Mouse (Mus musculus): ENCODE results near the gene Atp2b4. TPM values are rescaled to one million over a fixed set of nuclear protein-coding genes. Genes with fewer than 3 reads are reported as not detected.

The Atp2b4 gene
- polyA plus RNA-seq, 1 experiment from 2014 or later = 34.8 TPM

DNA sequence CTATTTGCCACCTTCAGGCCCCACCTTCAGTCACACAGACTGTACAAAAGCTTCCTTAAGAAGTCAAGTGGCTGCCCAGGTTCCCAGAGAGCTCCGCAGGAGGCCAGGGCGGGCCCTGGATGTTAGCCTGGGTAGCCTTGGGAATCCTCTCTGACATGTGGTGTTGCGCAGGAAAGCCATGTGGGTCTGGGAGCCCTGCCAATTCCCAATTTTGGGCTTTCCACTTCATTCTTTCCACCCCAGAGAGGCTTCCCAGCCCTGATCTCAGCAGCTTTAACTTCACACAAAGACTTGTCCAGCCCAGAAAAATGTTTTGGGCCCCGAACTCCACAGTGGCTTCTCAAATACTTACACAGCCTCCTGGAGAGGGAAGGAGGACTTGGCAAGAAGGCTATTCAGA, 56.2 kb downstream of the Atp2b4 start:
- Histone ChIP-seq H3K36me3 (ENCODE audit: control insufficient read depth, insufficient read depth) (peaks cover 34% of the 10 kb centered on the region), H3K4me1 (ENCODE audit: control insufficient read depth, low read depth, low read length) (peaks cover 20% of the 10 kb centered on the region), H3K4me3 (ENCODE audit: low read depth, low read length) (no peak overlapping the region), H3K9ac (ENCODE audit: low read depth, low read length) (no peak overlapping the region), H3K27ac (ENCODE audit: low read length) (no peak overlapping the region), H3K27me3 (ENCODE audit: control insufficient read depth, insufficient read depth, low read depth, low read length) (no peaks in the 10 kb centered on the region), H3K4me2 (ENCODE audit: low read depth, low read length) (no peak overlapping the region), H3K9me3 (replicated peaks; ENCODE audit: control insufficient read depth, low read length) (no peaks in the 10 kb centered on the region)
- ATAC-seq (ENCODE audit: low read depth) = no peak
- 82% methylated on average over 4 of the region's 4 CpGs for WGBS (ENCODE audit: insufficient replicate concordance)

DNA sequence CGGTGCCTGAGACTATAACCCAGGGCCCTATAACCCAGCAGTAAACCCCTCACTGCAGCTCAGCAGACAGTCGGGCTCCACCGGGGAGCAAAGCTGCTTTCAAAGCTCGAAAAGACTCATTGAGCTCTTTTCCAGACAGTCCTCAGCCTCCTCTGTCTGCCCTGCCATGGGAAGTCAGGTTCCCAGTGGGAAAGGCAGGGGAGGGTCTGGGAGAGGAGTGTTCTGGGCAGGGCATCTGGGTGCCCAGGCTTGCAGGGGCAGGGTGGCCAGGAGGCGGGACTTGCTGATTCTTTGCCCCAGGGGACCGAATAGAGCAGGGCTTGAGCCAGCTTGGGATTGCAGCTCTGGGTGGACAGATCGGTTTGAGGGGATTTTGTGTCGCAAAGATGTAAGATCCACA, 58.3 kb downstream of the Atp2b4 start:
- Histone ChIP-seq H3K4me1 (ENCODE audit: control insufficient read depth, low read depth, low read length) (peaks cover 20% of the 10 kb centered on the region), H3K4me3 (ENCODE audit: low read depth, low read length) (no peak overlapping the region), H3K36me3 (ENCODE audit: control insufficient read depth, insufficient read depth) (peaks cover 50% of the 10 kb centered on the region), H3K27me3 (ENCODE audit: control insufficient read depth, insufficient read depth, low read depth, low read length) (no peaks in the 10 kb centered on the region), H3K9ac (ENCODE audit: low read depth, low read length) (no peak overlapping the region), H3K27ac (ENCODE audit: low read length) (no peak overlapping the region), H3K4me2 (ENCODE audit: low read depth, low read length) (no peak overlapping the region), H3K9me3 (replicated peaks; ENCODE audit: control insufficient read depth, low read length) (no peaks in the 10 kb centered on the region)
- ATAC-seq (ENCODE audit: low read depth) = no peak
- 83% methylated on average over 8 of the region's 8 CpGs for WGBS (ENCODE audit: insufficient replicate concordance)

DNA sequence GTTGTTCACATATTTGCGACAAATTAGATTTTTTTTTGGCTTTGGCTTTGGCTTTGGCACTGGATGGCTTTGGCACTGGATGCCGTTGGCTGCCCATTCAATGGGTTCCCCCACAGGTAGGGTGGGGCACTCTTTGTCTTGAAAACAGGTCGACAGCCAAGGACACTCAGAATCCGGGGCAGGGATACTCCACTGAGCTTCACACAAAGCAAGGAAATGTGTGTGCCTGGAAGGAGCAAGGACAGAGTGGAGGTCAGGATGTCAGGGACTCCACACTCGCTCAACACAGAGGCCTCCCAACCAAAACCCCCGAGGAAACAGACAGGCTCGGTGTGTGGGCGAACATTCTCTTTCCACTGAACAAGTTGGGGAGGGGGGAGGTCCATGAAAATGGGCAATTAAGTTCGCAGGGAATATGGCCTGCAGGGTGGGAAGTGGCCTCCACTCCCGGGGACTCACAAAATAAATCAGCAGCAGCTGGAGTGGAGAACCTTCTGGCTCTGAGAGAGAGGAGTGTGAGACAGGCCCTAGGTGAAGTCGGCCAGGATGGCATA, 58.9 kb downstream of the Atp2b4 start:
- Histone ChIP-seq H3K4me2 (ENCODE audit: low read depth, low read length) (no peak overlapping the region), H3K27ac (ENCODE audit: low read length) (no peak overlapping the region), H3K4me3 (ENCODE audit: low read depth, low read length) (no peak overlapping the region), H3K27me3 (ENCODE audit: control insufficient read depth, insufficient read depth, low read depth, low read length) (no peaks in the 10 kb centered on the region), H3K4me1 (ENCODE audit: control insufficient read depth, low read depth, low read length) (peaks cover 20% of the 10 kb centered on the region), H3K36me3 (ENCODE audit: control insufficient read depth, insufficient read depth) (peaks cover 56% of the 10 kb centered on the region), H3K9me3 (replicated peaks; ENCODE audit: control insufficient read depth, low read length) (no peaks in the 10 kb centered on the region), H3K9ac (ENCODE audit: low read depth, low read length) (no peak overlapping the region)
- 72% methylated on average over 11 of the region's 11 CpGs for WGBS (ENCODE audit: insufficient replicate concordance)
- no peak for ATAC-seq (ENCODE audit: low read depth)

GRCm38 (mm10) chr1:133741171-133741570, 59.7 kb downstream of the Atp2b4 start:
- Histone ChIP-seq H3K4me2 (ENCODE audit: low read depth, low read length) (no peak overlapping the region), H3K9ac (ENCODE audit: low read depth, low read length) (no peak overlapping the region), H3K36me3 (ENCODE audit: control insufficient read depth, insufficient read depth) (peaks cover 63% of the 10 kb centered on the region), H3K4me1 (ENCODE audit: control insufficient read depth, low read depth, low read length) (peaks cover 16% of the 10 kb centered on the region), H3K27ac (ENCODE audit: low read length) (no peak overlapping the region), H3K27me3 (ENCODE audit: control insufficient read depth, insufficient read depth, low read depth, low read length) (no peaks in the 10 kb centered on the region), H3K9me3 (replicated peaks; ENCODE audit: control insufficient read depth, low read length) (no peaks in the 10 kb centered on the region), H3K4me3 (ENCODE audit: low read depth, low read length) (no peak overlapping the region)
- ATAC-seq (ENCODE audit: low read depth) = no peak
- 93% methylated on average over 6 of the region's 6 CpGs for WGBS (ENCODE audit: insufficient replicate concordance)

DNA sequence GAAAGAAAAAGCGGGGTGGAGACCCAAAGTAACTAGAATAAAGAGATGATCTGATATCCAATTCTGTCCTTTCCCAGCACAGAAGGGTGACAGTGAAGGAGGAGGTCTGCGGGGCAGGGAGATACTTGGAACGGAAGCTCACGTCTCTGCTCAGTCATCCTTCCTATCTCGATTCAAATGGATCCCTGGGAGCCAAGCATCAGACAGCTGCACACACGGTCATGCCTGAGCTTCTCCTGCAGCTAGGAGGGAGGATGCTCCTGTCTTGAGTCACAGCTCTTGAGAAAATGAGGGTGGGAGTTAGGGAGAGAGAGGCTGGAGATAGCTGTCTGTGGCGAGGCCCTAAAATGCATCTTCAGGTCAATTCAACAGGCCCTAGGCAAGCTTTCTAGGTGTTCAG, 64.2 kb downstream of the Atp2b4 start:
- H3K36me3 ChIP-seq (ENCODE audit: control insufficient read depth, insufficient read depth) = peaks cover 86% of the 10 kb centered on the region
- WGBS (ENCODE audit: insufficient replicate concordance) = 64% methylated on average over 7 of the region's 7 CpGs

DNA sequence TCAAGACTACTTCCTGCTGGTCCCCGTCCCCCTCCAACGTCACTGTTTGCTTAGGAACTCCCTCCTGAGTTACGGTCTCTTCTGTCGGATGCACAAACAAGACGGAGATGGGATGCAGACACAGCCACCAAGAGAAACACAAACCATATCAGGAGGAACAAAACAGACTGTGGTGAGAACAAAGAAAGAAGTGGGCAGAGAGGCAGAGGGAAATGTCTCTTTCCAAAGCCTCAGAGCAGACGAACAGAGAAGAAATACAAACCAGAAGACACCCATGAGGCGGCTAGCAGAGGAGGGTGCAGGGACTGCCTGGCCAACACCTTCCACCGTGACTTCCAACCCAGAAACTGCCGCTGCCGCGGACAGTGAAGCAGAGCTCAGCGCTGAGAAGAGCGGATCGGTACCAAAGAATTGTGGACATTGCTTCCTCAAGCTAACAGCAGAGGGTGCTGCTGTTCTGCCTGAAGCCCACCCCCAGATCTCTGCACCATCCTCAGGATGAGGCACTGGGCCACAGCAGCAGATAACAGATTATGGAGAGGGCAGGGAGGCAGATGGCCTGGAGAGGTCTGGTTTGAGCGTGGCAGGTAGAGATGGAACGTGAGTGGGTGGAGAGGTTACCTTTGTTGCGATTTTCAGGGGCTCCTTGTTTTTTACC, 64.7 kb downstream of the Atp2b4 start:
- H3K27me3 ChIP-seq (ENCODE audit: control insufficient read depth, insufficient read depth, low read depth, low read length) = no peaks in the 10 kb centered on the region
- H3K4me2 ChIP-seq (ENCODE audit: low read depth, low read length) = no peak overlapping the region
- no peak overlapping the region for H3K4me3 ChIP-seq (ENCODE audit: low read depth, low read length)
- H3K27ac ChIP-seq (ENCODE audit: low read length) = no peak overlapping the region
- peaks cover 87% of the 10 kb centered on the region for H3K36me3 ChIP-seq (ENCODE audit: control insufficient read depth, insufficient read depth)
- H3K4me1 ChIP-seq (ENCODE audit: control insufficient read depth, low read depth, low read length) = no peaks in the 10 kb centered on the region; the same call in 1 of the 2 replicates
- WGBS (ENCODE audit: insufficient replicate concordance) = 44% methylated on average over 17 of the region's 17 CpGs
- H3K9ac ChIP-seq (ENCODE audit: low read depth, low read length) = no peak overlapping the region
- H3K9me3 ChIP-seq (replicated peaks; ENCODE audit: control insufficient read depth, low read length) = no peaks in the 10 kb centered on the region
- peak; percentile 67 for ATAC-seq (ENCODE audit: low read depth)

More for the DNA sequence above, 64.2 kb downstream of the Atp2b4 start:
- Histone ChIP-seq H3K9ac (ENCODE audit: low read depth, low read length) (no peak overlapping the region), H3K9me3 (replicated peaks; ENCODE audit: control insufficient read depth, low read length) (no peaks in the 10 kb centered on the region), H3K27ac (ENCODE audit: low read length) (no peak overlapping the region), H3K4me1 (ENCODE audit: control insufficient read depth, low read depth, low read length) (no peaks in the 10 kb centered on the region; the same call in 1 of the 2 replicates), H3K4me3 (ENCODE audit: low read depth, low read length) (no peak overlapping the region), H3K27me3 (ENCODE audit: control insufficient read depth, insufficient read depth, low read depth, low read length) (no peaks in the 10 kb centered on the region), H3K4me2 (ENCODE audit: low read depth, low read length) (no peak overlapping the region)
- ATAC-seq (ENCODE audit: low read depth) = no peak

DNA sequence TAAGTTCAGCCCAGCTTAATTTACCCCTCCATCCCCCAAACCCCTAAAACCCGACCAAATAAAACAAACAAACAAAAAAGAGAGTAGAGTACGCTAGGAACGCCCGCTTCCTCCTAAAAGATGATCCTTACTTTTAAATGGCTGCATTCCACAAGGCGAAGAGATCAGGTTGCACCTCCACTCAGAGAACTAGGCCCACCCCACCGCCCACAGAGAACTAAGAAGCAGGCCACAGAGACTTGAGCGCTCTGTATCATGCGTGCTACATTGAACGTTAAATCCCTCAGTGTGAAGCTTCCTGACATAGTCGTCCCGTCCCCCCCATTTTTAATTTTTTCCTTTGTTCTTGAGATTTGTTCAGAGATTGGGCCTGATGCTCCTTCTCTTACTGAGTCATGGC, 68.0 kb downstream of the Atp2b4 start:
- no peak overlapping the region for H3K27ac ChIP-seq (ENCODE audit: low read length)
- 86% methylated on average over 11 of the region's 11 CpGs for WGBS (ENCODE audit: insufficient replicate concordance)
- H3K4me3 ChIP-seq (ENCODE audit: low read depth, low read length) = no peak overlapping the region
- H3K27me3 ChIP-seq (ENCODE audit: control insufficient read depth, insufficient read depth, low read depth, low read length) = no peaks in the 10 kb centered on the region
- H3K4me2 ChIP-seq (ENCODE audit: low read depth, low read length) = no peak overlapping the region
- H3K36me3 ChIP-seq (ENCODE audit: control insufficient read depth, insufficient read depth) = peaks cover 92% of the 10 kb centered on the region
- no peak overlapping the region for H3K9ac ChIP-seq (ENCODE audit: low read depth, low read length)
- H3K9me3 ChIP-seq (replicated peaks; ENCODE audit: control insufficient read depth, low read length) = no peaks in the 10 kb centered on the region
- peaks cover 4% of the 10 kb centered on the region; the same call in 1 of the 2 replicates for H3K4me1 ChIP-seq (ENCODE audit: control insufficient read depth, low read depth, low read length)
- ATAC-seq (ENCODE audit: low read depth) = no peak

GRCm38 (mm10) chr1:133728339-133728738, 72.5 kb downstream of the Atp2b4 start:
- ATAC-seq (ENCODE audit: low read depth) = no peak
- no peak overlapping the region for H3K4me2 ChIP-seq (ENCODE audit: low read depth, low read length)
- no peaks in the 10 kb centered on the region for H3K27me3 ChIP-seq (ENCODE audit: control insufficient read depth, insufficient read depth, low read depth, low read length)
- no peaks in the 10 kb centered on the region for H3K9me3 ChIP-seq (replicated peaks; ENCODE audit: control insufficient read depth, low read length)
- peaks cover 4% of the 10 kb centered on the region; the same call in 1 of the 2 replicates for H3K4me1 ChIP-seq (ENCODE audit: control insufficient read depth, low read depth, low read length)
- H3K27ac ChIP-seq (ENCODE audit: low read length) = no peak overlapping the region
- WGBS (ENCODE audit: insufficient replicate concordance) = 48% methylated on average over 7 of the region's 7 CpGs
- peaks cover 82% of the 10 kb centered on the region for H3K36me3 ChIP-seq (ENCODE audit: control insufficient read depth, insufficient read depth)
- no peak overlapping the region for H3K9ac ChIP-seq (ENCODE audit: low read depth, low read length)
- no peak overlapping the region for H3K4me3 ChIP-seq (ENCODE audit: low read depth, low read length)

- no peak overlapping the region for H3K27ac ChIP-seq (ENCODE audit: low read length)
- no peaks in the 10 kb centered on the region for H3K27me3 ChIP-seq (ENCODE audit: control insufficient read depth, insufficient read depth, low read depth, low read length)
- no peak overlapping the region for H3K9ac ChIP-seq (ENCODE audit: low read depth, low read length)
- no peak overlapping the region for H3K4me2 ChIP-seq (ENCODE audit: low read depth, low read length)
- no peak for ATAC-seq (ENCODE audit: low read depth)
- WGBS (ENCODE audit: insufficient replicate concordance) = 89% methylated on average over 7 of the region's 7 CpGs
- peaks cover 60% of the 10 kb centered on the region for H3K36me3 ChIP-seq (ENCODE audit: control insufficient read depth, insufficient read depth)
- H3K4me1 ChIP-seq (ENCODE audit: control insufficient read depth, low read depth, low read length) = no peaks in the 10 kb centered on the region
- no peaks in the 10 kb centered on the region for H3K9me3 ChIP-seq (replicated peaks; ENCODE audit: control insufficient read depth, low read length)
- no peak overlapping the region for H3K4me3 ChIP-seq (ENCODE audit: low read depth, low read length)
Measured at GRCm38 (mm10) chr1:133720342-133720741, 80.5 kb downstream of the Atp2b4 start.

Data from liver, embryonic 16.5 days (tissue).